In genomic region chr14:60636996-60637395, GRCm38 (mm10) we compare ENCODE assay signal across 9 mouse cellular contexts. TPM values are rescaled to one million over a fixed set of nuclear protein-coding genes. Genes with fewer than 3 reads are reported as not detected.
DNase-seq lines count a peak whose midpoint lies in the region; ATAC-seq and TF ChIP-seq lines count a peak whose summit lies in the region.
"Had no signal": no experiment of that assay in that cellular context is flagged by ENCODE, and none has a peak within 500 bp of the region (broad histone marks: within the 10 kb centered on the region; RNA-seq: fewer than 3 reads in every experiment).

No protein-coding gene starts in this region.

- H3K4me3 ChIP-seq in gastrocnemius, adult 2 months, result no peak overlapping the region
- peak overlapping the region; percentile 82 for H3K4me3 ChIP-seq in embryonic facial prominence, embryonic 10.5 days
- peak overlapping the region; percentile 75 for H3K4me3 ChIP-seq in hindbrain, embryonic 13.5 days
- H3K4me3 ChIP-seq in midbrain, embryonic 12.5 days, result peak overlapping the region; percentile 9; the same call in 1 of the 2 replicates

- DNase-seq in gastrocnemius, adult 2 months, result no peak
- no peak for DNase-seq in gastrocnemius, postnatal 36 days
- no peak for DNase-seq in embryonic facial prominence, embryonic 10.5 days (ENCODE audit: low spot score)
- DNase-seq in testis, postnatal 14 days (ENCODE audit: low spot score), result no peak
- no peak for DNase-seq in right cerebral cortex, postnatal 25 days
- no peak for DNase-seq in spleen, adult 18-20 months

- H3K9me3 ChIP-seq in embryonic facial prominence, embryonic 10.5 days, result no peaks in the 10 kb centered on the region
- no peaks in the 10 kb centered on the region for H3K9me3 ChIP-seq in hindbrain, embryonic 13.5 days
- no peaks in the 10 kb centered on the region for H3K9me3 ChIP-seq in midbrain, embryonic 12.5 days

- no peak for TF ChIP-seq CTCF in gastrocnemius, adult 2 months (IDR thresholded peaks at IDR 0.05)

- H3K9ac ChIP-seq in hindbrain, embryonic 13.5 days, result peak overlapping the region; percentile 43; the same call in 1 of the 2 replicates
- H3K9ac ChIP-seq in midbrain, embryonic 12.5 days (replicated peaks), result no peak overlapping the region

- peaks cover 74% of the 10 kb centered on the region for H3K4me1 ChIP-seq in embryonic facial prominence, embryonic 10.5 days
- peaks cover 72% of the 10 kb centered on the region for H3K4me1 ChIP-seq in hindbrain, embryonic 13.5 days (replicated peaks)
- peaks cover 61% of the 10 kb centered on the region for H3K4me1 ChIP-seq in midbrain, embryonic 12.5 days

- peak overlapping the region; percentile 99 for H3K4me2 ChIP-seq in hindbrain, embryonic 13.5 days
- H3K4me2 ChIP-seq in midbrain, embryonic 12.5 days (replicated peaks), result peak overlapping the region; percentile 89

- no peak for ATAC-seq in hindbrain, embryonic 13.5 days (ENCODE audit: low FRiP score)
- ATAC-seq in midbrain, embryonic 12.5 days (ENCODE audit: low FRiP score, low read depth), result no peak

- H3K27me3 ChIP-seq in embryonic facial prominence, embryonic 10.5 days (replicated peaks; ENCODE audit: low read depth, poor library complexity, severe bottlenecking), result peaks cover 13% of the 10 kb centered on the region; the same call in 1 of the 2 replicates
- 0 out of 2 replicates have a peak, but pooled peaks cover 2% of the 10 kb centered on the region for H3K27me3 ChIP-seq in hindbrain, embryonic 13.5 days
- H3K27me3 ChIP-seq in midbrain, embryonic 12.5 days, result no peaks in the 10 kb centered on the region

- intact Hi-C loops in gastrocnemius, adult 2 months (cut with DNase I), result loop anchor here (5.0 kb wide), 1 partner anchor 45 kb away; no protein-coding TSS in a partner anchor
- intact Hi-C loops in gastrocnemius, postnatal 36 days (cut with DNase I), result no loop called here

- peak overlapping the region; percentile 84; the same call in 1 of the 2 replicates for H3K27ac ChIP-seq in gastrocnemius, adult 2 months
- no peak overlapping the region for H3K27ac ChIP-seq in embryonic facial prominence, embryonic 10.5 days (replicated peaks)
- H3K27ac ChIP-seq in hindbrain, embryonic 13.5 days, result 0 out of 2 replicates have a peak overlapping the region, but pooled peaks have one; percentile 19
- H3K27ac ChIP-seq in midbrain, embryonic 12.5 days (replicated peaks), result no peak overlapping the region
- H3K27ac ChIP-seq: macrophage had no signal

- H3K36me3 ChIP-seq in embryonic facial prominence, embryonic 10.5 days (replicated peaks), result peaks cover 21% of the 10 kb centered on the region
- no peaks in the 10 kb centered on the region for H3K36me3 ChIP-seq in hindbrain, embryonic 13.5 days
- peaks cover 12% of the 10 kb centered on the region for H3K36me3 ChIP-seq in midbrain, embryonic 12.5 days

- 73% methylated on average over 9 of the region's 9 CpGs for WGBS in embryonic facial prominence, embryonic 10.5 days
- WGBS in hindbrain, embryonic 13.5 days, result 35% methylated on average over 9 of the region's 9 CpGs
- 57% methylated on average over 9 of the region's 9 CpGs for WGBS in midbrain, embryonic 12.5 days

RNA-seq across cellular contexts. Expression of gene Spata13, which starts 3.2 kb away (rescaled TPM):
- total RNA-seq in gastrocnemius, adult 2 months (2021), result 1 to 10 TPM; 3.8 to 4.3 TPM
- total RNA-seq in gastrocnemius, postnatal 36 days (2021), result 1 to 10 TPM; 2.4 to 2.8 TPM
- polyA plus RNA-seq in embryonic facial prominence, embryonic 10.5 days (2016; fragmentation: Nextera tagmentation; extraction: Ambion mirVana), result 28.2 and 39.6 TPM in 2 replicates
- polyA plus RNA-seq in hindbrain, embryonic 13.5 days (2015; fragmentation: Nextera tagmentation; extraction: Ambion mirVana), result 34.8 and 37.0 TPM in 2 replicates
- 79.6 and 84.9 TPM in 2 replicates for polyA plus RNA-seq in midbrain, embryonic 12.5 days (2016; fragmentation: Nextera tagmentation; extraction: Ambion mirVana)

Comparison
In these comparisons a context has a peak if more than half of its experiments do, and no peak if none do; other contexts are left out.
1. H3K27ac ChIP-seq: peak in gastrocnemius, adult 2 months (single experiment) and hindbrain, embryonic 13.5 days (single experiment); none in embryonic facial prominence, embryonic 10.5 days (single experiment) and midbrain, embryonic 12.5 days (single experiment).